Mouse (Mus musculus) embryonic facial prominence, embryonic 15.5 days (tissue): ENCODE data around the gene Psen1. TPM values are rescaled to one million over a fixed set of nuclear protein-coding genes. Genes with fewer than 3 reads are reported as not detected.

Experiments
- ATAC-seq: fragments of 200-750 bp; cut with Nextera tagmentation; 2 replicates; pipeline ENCODE4 v1.8.0; 2017; ENCODE audit warnings: low read depth, moderate TSS enrichment; ENCODE audit not compliant: insufficient number of reproducible peaks, low FRiP score, low TSS enrichment
- H3K27ac ChIP-seq: fragments of 300-500 bp; sonication (generic); replicated peaks from 2 replicates; pipeline ENCODE4 v1.5.1; 2015; ENCODE audit warnings: mild to moderate bottlenecking, inconsistent platforms
- H3K27me3 ChIP-seq: fragments of 300-500 bp; sonication (generic); 2 replicates; pipeline ENCODE4 v1.6.1; 2015; ENCODE audit warnings: inconsistent platforms
- H3K36me3 ChIP-seq: fragments of 300-500 bp; sonication (generic); 2 replicates; pipeline ENCODE4 v1.6.1; 2015; ENCODE audit warnings: mild to moderate bottlenecking, inconsistent platforms
- H3K4me1 ChIP-seq: fragments of 300-500 bp; sonication (generic); 2 replicates; pipeline ENCODE4 v1.6.1; 2015; ENCODE audit warnings: inconsistent platforms
- H3K4me2 ChIP-seq: fragments of 300-500 bp; sonication (generic); replicated peaks from 2 replicates; pipeline ENCODE4 v1.6.1; 2015; ENCODE audit warnings: mild to moderate bottlenecking, inconsistent platforms
- H3K4me3 ChIP-seq: fragments of 300-500 bp; sonication (generic); replicated peaks from 2 replicates; pipeline ENCODE4 v1.5.1; 2015; ENCODE audit warnings: mild to moderate bottlenecking, inconsistent platforms
- H3K9ac ChIP-seq: fragments of 300-500 bp; sonication (generic); 2 replicates; pipeline ENCODE4 v1.6.1; 2015; ENCODE audit warnings: inconsistent platforms
- H3K9me3 ChIP-seq: fragments of 300-500 bp; sonication (generic); replicated peaks from 2 replicates; pipeline ENCODE4 v1.6.1; 2016; ENCODE audit warnings: inconsistent platforms
- WGBS: fragments of 180-500 bp; shearing (Covaris S2); methylation state at CpG from one replicate; pipeline ENCODE4 v1.1.7; 2015; 5-methylcytosine and 5-hydroxymethylcytosine counted together
- polyA plus RNA-seq: library from polyadenylated mRNA; unstranded; fragments of >200 nt; fragmentation: Nextera tagmentation; extraction: Ambion mirVana; gene quantifications from 2 replicates; pipeline ENCODE4 v1.2.1, GENCODE M21; 2015

The Psen1 gene
- 67.8 and 72.3 TPM in 2 replicates for polyA plus RNA-seq

DNA sequence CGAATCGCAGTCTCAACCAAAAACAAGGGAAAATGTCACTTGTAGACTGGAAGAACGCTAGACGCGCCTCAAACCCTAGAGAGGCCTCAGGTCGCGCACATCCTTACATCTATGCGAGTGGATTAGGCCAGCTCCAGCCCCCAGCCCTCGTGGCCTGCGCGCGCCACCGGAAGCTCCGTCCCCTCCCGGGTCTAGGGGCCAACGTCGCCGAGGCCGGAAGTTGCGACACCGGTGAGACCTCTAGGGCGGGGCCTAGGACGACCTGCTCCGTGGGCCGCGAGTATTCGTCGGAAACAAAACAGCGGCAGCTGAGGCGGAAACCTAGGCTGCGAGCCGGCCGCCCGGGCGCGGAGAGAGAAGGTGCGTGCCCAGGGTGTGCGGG lies at the start of gene Psen1:
Gene Psen1 (plus strand): TSS at position 219 of the 382 bp plus-strand sequence.
- no peaks in the 10 kb centered on the region for H3K9me3 ChIP-seq
- peak within 1 kb of the TSS; percentile 96 for H3K27ac ChIP-seq
- peak within 1 kb of the TSS; percentile 50 for H3K4me2 ChIP-seq
- H3K9ac ChIP-seq: peak within 1 kb of the TSS; percentile 90
- H3K36me3 ChIP-seq: 0 out of 2 replicates have a peak, but pooled peaks cover 8% of the 10 kb centered on the region
- H3K4me3 ChIP-seq: peak within 1 kb of the TSS; percentile 98
- ATAC-seq: peak; percentile 98
- WGBS: 0% methylated on average over 38 of the region's 38 CpGs
- H3K27me3 ChIP-seq: no peaks in the 10 kb centered on the region
- peaks cover 16% of the 10 kb centered on the region; the same call in 1 of the 2 replicates for H3K4me1 ChIP-seq

DNA sequence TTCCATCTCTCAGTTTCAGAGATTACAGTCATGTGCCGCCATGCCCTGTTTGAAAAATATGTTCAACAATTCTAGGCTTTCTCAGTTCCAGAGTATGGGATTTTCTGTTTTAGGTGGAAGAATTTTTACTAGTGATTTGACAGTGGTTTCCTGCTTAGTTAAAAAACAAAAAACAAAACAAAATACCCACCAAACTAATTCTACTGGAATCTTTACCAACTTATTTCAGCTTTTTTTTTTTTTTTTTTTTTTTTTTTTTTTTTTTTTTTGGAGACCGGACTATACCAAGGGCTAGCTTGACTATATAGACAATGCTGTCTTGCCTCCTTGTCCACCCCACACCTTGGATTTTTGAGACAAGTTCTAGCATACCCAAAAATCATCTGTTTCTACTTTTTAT lies 46.7 kb upstream of the Psen1 start:
- Histone ChIP-seq H3K9ac (no peak overlapping the region), H3K4me2 (no peak overlapping the region), H3K9me3 (no peaks in the 10 kb centered on the region), H3K4me3 (no peak overlapping the region), H3K27me3 (no peaks in the 10 kb centered on the region), H3K4me1 (no peaks in the 10 kb centered on the region), H3K36me3 (peaks cover 54% of the 10 kb centered on the region), H3K27ac (no peak overlapping the region)
- ATAC-seq: no peak
- WGBS: 95% methylated on average over 2 of the region's 2 CpGs

DNA sequence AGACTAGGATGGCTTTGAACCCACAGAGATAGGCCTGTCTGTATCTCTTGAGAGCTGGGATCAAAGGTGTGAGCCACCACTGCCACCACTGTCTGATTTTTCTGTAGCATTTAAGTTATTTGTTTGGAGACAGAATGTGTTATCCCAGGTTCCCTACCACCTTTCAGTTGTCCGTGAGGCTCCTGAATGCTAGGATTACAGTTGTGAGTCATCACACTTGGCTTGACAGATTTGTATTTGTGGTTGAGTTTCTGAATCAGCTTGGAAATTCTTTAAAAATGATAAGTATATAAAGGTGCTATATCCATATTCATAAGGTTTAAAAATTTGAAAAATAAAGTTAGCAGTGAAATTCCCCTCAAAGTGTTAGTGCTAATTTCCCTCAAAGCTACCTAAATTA lies 44.8 kb upstream of the Psen1 start:
- Histone ChIP-seq H3K9ac (no peak overlapping the region), H3K4me2 (no peak overlapping the region), H3K36me3 (peaks cover 48% of the 10 kb centered on the region), H3K4me3 (no peak overlapping the region), H3K27ac (no peak overlapping the region), H3K4me1 (no peaks in the 10 kb centered on the region), H3K9me3 (no peaks in the 10 kb centered on the region), H3K27me3 (no peaks in the 10 kb centered on the region)
- no peak for ATAC-seq
- WGBS: 70% methylated on average over 1 of the region's 1 CpGs

DNA sequence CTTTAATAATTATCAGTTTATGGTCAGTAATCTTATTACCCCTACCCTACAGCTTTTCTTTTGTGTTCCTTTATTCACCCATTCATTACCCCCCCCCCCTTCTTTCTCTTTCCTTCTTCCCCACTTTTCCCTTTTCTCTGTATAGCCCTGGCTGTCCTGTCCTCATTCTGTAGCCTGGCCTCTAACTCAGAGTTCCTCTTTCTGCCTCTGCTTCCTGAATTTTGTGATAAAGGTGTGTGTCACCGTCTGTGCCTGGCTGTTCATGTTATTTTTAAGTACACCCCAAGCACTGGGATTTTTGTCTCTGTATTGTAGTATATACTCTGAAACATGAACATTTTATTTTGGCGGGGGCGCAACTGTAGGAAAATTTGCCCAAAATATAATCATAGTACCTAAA lies 37.6 kb upstream of the Psen1 start:
- Histone ChIP-seq H3K4me1 (no peaks in the 10 kb centered on the region), H3K9ac (no peak overlapping the region), H3K27me3 (no peaks in the 10 kb centered on the region), H3K4me3 (no peak overlapping the region), H3K9me3 (no peaks in the 10 kb centered on the region), H3K36me3 (peaks cover 60% of the 10 kb centered on the region), H3K27ac (no peak overlapping the region), H3K4me2 (no peak overlapping the region)
- no peak for ATAC-seq
- 92% methylated on average over 3 of the region's 3 CpGs for WGBS

DNA sequence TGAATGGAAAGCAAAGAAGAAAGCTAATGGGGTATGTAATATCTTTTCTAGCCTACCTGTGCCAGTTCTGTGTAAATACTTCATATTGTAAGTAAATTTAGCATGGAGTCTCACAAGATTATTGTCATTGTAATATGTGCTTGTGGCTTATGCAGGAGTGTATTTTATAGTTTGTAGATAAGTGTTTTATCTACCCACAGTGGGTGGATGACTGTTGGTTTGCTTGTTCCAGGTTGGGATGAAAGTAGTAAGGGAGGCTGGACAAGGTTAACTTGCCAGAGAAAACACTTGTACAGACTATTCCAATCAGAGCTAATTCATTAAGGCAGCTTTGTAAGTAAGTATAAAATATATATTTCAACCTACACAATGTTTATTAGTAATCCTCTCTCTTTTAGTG lies 36.5 kb upstream of the Psen1 start:
- H3K9ac ChIP-seq: no peak overlapping the region
- no peak overlapping the region for H3K4me2 ChIP-seq
- no peak for ATAC-seq
- no peak overlapping the region for H3K4me3 ChIP-seq
- H3K4me1 ChIP-seq: no peaks in the 10 kb centered on the region
- H3K36me3 ChIP-seq: peaks cover 57% of the 10 kb centered on the region
- H3K9me3 ChIP-seq: no peaks in the 10 kb centered on the region
- H3K27ac ChIP-seq: no peak overlapping the region
- H3K27me3 ChIP-seq: no peaks in the 10 kb centered on the region

DNA sequence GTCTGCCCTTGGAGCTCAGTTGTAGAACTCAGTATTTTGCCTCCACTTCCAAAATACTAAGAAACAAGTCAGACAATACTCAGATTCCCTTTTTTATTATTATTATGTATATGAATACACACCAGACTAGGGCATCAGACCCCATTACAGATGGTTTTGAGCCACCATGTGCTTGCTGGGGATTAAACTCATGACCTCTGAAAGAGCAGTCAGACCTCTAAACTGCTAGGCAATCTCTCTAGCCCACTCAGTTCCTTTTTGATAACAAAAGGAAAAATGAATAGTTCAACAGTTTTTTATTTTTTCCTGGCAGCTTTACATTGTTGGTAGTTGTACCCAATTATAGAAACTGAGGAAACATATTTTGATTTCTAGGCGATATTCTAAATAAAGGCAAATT lies 2.5 kb upstream of the Psen1 start:
- Histone ChIP-seq H3K4me2 (no peak overlapping the region), H3K27me3 (no peaks in the 10 kb centered on the region), H3K4me3 (no peak overlapping the region), H3K9ac (no peak overlapping the region), H3K9me3 (no peaks in the 10 kb centered on the region), H3K27ac (no peak overlapping the region), H3K4me1 (peaks cover 16% of the 10 kb centered on the region; the same call in 1 of the 2 replicates), H3K36me3 (peaks cover 18% of the 10 kb centered on the region)
- 89% methylated on average over 1 of the region's 1 CpGs for WGBS
- no peak for ATAC-seq

DNA sequence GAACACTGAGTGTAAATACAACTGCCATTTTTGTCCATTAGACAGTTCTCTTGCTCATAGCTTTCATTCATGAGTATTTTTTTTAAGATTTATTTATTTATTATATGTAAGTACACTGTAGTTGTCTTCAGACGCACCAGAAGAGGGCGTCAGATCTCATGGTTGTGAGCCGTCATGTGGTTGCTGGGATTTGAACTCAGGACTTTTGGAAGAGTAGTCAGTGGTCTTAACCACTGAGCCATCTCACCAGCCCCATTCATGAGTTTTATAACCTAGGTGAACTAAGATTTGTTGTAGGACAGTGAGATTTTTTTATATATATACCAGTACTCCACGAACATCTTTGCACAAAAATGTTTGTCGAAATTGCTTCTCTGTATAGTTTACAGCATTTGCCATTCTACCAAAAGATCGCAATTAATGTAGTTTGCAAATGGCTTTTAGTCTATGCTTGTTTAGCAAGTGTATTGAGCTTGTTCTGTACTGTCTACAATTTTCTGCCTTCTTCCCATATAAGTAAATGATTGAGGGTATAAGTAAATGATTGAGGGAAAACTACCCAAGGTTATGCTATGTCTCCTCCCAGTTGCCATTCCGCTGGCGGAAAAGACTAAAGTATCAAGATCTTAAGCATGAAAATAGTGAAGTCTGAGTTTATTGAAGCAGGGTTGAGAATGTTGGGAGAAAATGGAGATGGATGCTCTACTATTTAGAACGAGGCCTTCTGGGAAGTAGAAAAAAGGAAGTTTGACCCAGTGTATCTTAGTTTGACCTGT lies 1.2 kb upstream of the Psen1 start:
- ATAC-seq: no peak
- Histone ChIP-seq H3K27ac (0 out of 2 replicates have a peak overlapping the region, but pooled peaks have one; percentile 1), H3K4me3 (no peak overlapping the region), H3K27me3 (no peaks in the 10 kb centered on the region), H3K9ac (no peak overlapping the region), H3K4me1 (peaks cover 16% of the 10 kb centered on the region; the same call in 1 of the 2 replicates), H3K36me3 (peaks cover 11% of the 10 kb centered on the region), H3K9me3 (no peaks in the 10 kb centered on the region), H3K4me2 (no peak overlapping the region)
- 89% methylated on average over 9 of the region's 9 CpGs for WGBS

DNA sequence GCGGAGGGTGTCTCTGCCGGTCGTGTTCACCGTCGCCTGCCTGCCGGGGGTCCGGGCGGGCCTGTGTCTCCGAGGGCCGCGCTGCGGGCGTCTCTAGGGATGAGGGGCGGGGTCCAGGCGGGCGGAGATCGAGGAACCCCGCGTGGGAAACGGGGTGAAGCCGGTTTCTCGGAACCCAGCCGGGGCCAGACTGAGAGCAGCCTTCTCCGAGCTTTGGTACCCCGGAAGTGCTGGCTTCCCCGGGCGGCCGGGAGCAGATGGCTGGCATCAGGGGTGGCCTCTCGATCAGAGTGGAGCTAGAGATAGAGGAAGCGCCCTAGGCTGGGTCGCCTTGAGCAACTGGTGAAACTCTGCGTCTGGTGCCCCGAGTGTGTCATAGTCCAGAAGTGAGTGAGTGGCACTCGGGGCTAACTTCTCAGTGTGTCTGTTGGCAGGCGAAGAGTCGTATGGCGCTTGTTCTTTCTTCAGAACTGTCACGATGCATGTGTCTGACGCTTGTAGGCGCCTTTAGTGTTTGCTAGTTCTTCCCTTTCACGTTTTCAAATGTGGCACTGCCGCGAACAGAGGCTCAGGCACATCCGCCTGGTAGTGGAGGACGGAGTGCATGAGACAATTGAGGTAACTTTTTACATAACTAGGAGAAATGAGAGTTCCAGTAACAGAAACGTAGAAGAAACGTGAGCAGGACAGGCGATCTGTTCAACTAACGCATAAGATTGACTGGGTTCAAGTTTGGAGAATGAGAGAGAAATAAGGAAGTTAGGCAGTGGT lies 549 bp downstream of the Psen1 start:
- under 1% methylated on average over 49 of the region's 49 CpGs for WGBS
- H3K4me3 ChIP-seq: peak overlapping the region; percentile 98
- no peaks in the 10 kb centered on the region for H3K27me3 ChIP-seq

DNA sequence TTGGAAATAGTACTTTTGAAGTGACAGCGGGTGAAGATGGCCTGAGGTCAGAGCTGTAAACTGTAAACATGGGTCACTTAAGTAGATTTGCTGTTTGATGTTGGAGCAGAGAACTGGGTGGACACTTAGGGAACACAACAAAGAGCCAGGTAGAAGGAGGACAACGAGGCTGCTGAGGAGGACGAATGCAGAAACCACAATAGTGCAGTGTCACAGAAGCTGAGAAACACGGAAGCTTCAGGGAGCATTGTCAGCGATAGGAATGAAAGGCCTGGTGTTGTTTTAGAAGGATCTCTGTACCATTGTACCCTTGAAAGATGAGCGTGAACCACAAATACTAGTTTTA lies 1.1 kb downstream of the Psen1 start:
- Histone ChIP-seq H3K4me2 (peak overlapping the region; percentile 50), H3K36me3 (0 out of 2 replicates have a peak, but pooled peaks cover 3% of the 10 kb centered on the region), H3K27me3 (no peaks in the 10 kb centered on the region), H3K27ac (peak overlapping the region; percentile 96), H3K4me3 (peak overlapping the region; percentile 98), H3K9me3 (no peaks in the 10 kb centered on the region), H3K4me1 (peaks cover 16% of the 10 kb centered on the region; the same call in 1 of the 2 replicates), H3K9ac (peak overlapping the region; percentile 90; the same call in 1 of the 2 replicates)
- WGBS: 18% methylated on average over 6 of the region's 6 CpGs
- no peak for ATAC-seq

More for the DNA sequence above, 549 bp downstream of the Psen1 start:
- Histone ChIP-seq H3K4me2 (peak overlapping the region; percentile 50), H3K4me1 (peaks cover 16% of the 10 kb centered on the region; the same call in 1 of the 2 replicates), H3K9me3 (no peaks in the 10 kb centered on the region), H3K36me3 (0 out of 2 replicates have a peak, but pooled peaks cover 6% of the 10 kb centered on the region), H3K27ac (peak overlapping the region; percentile 96), H3K9ac (peak overlapping the region; percentile 90)
- ATAC-seq: peak; percentile 83

DNA sequence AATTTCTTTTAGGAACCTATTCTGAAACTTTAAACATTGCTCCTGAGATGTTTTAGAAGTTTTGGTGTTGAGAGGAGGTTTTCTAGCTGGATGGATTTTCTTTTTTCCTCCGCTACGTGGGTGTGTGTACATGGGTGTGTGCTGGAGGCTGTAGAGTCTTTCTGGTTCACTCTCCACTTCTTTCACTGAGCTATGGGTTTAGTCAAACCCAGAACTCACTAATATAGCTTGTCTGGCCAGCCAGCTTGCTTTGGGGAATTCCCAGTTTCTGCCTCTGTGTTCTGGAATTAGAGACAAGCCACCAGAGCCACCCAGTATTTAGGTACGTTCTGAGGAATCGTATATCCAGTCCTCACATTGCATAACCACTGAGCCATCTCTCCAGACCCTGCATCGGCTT lies 6.1 kb downstream of the Psen1 start:
- H3K4me2 ChIP-seq: no peak overlapping the region
- no peak overlapping the region for H3K4me3 ChIP-seq
- no peaks in the 10 kb centered on the region for H3K27me3 ChIP-seq
- H3K36me3 ChIP-seq: 0 out of 2 replicates have a peak, but pooled peaks cover 3% of the 10 kb centered on the region
- no peak for ATAC-seq
- no peak overlapping the region for H3K9ac ChIP-seq
- no peak overlapping the region for H3K27ac ChIP-seq
- WGBS: 80% methylated on average over 5 of the region's 5 CpGs
- H3K9me3 ChIP-seq: no peaks in the 10 kb centered on the region
- 0 out of 2 replicates have a peak, but pooled peaks cover 11% of the 10 kb centered on the region for H3K4me1 ChIP-seq

DNA sequence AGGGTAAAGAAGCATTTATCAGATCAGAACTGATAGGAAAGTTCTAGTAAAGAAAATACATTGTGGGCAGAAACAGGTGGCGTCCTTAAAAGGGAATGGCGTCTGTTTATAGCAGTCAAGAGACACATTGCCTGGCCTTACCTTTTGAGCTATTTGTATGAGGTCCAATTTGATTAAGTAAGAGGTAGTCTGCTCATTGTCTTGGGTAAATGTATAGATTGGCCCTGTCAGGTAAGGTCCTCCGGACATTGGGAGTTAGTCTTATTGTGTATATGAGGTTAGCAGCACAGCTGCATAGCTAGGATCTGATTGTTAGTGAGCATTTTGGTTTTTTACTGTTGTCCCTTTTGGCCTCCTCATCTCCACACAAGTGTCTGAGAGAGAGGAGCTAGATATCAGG lies 6.7 kb downstream of the Psen1 start:
- no peak overlapping the region for H3K9ac ChIP-seq
- H3K4me3 ChIP-seq: no peak overlapping the region
- ATAC-seq: no peak
- no peaks in the 10 kb centered on the region for H3K27me3 ChIP-seq
- 0 out of 2 replicates have a peak, but pooled peaks cover 5% of the 10 kb centered on the region for H3K4me1 ChIP-seq
- peaks cover 8% of the 10 kb centered on the region for H3K36me3 ChIP-seq
- WGBS: 89% methylated on average over 3 of the region's 3 CpGs
- H3K27ac ChIP-seq: no peak overlapping the region
- H3K4me2 ChIP-seq: no peak overlapping the region
- no peaks in the 10 kb centered on the region for H3K9me3 ChIP-seq
